Mouse (Mus musculus): ENCODE results near the gene Cpne6. TPM values are rescaled to one million over a fixed set of nuclear protein-coding genes. Genes with fewer than 3 reads are reported as not detected.

Cpne6 gene
- polyA plus RNA-seq, 1 experiment from 2014 or later, result 0.26 TPM

GRCm38 (mm10) chr14:55478651-55479599, 31.3 kb upstream of the Cpne6 start, which contains the start of gene Dhrs4:
Dhrs4 (plus strand) TSS chr14:55478758.
- peak; percentile 99 for ATAC-seq (replicated peaks; ENCODE audit: low FRiP score)

DNA sequence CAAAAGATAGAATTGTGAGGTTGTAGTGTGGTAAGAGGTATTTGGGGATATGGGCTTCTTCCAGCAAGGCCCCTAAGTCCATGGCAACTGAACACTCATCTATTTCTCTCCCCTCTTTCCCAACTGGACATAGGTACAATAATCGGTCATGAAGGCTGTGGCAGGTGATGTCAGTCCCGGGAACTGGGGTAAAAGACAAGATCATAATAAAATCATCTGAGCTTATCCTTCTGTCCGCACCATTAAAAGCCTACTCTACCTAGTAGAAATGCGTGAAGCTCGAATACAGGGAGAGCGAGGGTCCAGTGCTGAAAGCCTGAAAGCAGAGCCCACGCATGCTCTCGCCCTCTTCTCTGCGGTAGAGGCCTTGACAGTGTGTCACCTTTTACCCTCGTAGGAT, 30.6 kb upstream of the Cpne6 start:
- peak overlapping the region; percentile 65 for H3K4me2 ChIP-seq
- peaks cover 20% of the 10 kb centered on the region; the same call in 1 of the 2 replicates for H3K4me1 ChIP-seq
- peak overlapping the region; percentile 71; the same call in 1 of the 2 replicates for H3K9ac ChIP-seq
- no peak for ATAC-seq (replicated peaks; ENCODE audit: low FRiP score)
- H3K4me3 ChIP-seq (replicated peaks), result peak overlapping the region; percentile 65
- H3K27me3 ChIP-seq, result no peaks in the 10 kb centered on the region
- H3K36me3 ChIP-seq, result peaks cover 17% of the 10 kb centered on the region
- 89% methylated on average over 10 of the region's 10 CpGs for WGBS
- no peak overlapping the region for H3K27ac ChIP-seq
- H3K9me3 ChIP-seq (replicated peaks), result no peaks in the 10 kb centered on the region

More at GRCm38 (mm10) chr14:55478651-55479599, 31.3 kb upstream of the Cpne6 start, which contains the start of gene Dhrs4:
- under 1% methylated on average over 38 of the region's 38 CpGs for WGBS
- H3K9ac ChIP-seq, result peak within 1 kb of the TSS; percentile 71
- H3K27ac ChIP-seq, result peak within 1 kb of the TSS; percentile 93
- H3K4me1 ChIP-seq, result peaks cover 20% of the 10 kb centered on the region; the same call in 1 of the 2 replicates
- H3K27me3 ChIP-seq, result no peaks in the 10 kb centered on the region
- peak within 1 kb of the TSS; percentile 65 for H3K4me2 ChIP-seq
- peaks cover 17% of the 10 kb centered on the region for H3K36me3 ChIP-seq
- H3K9me3 ChIP-seq (replicated peaks), result no peaks in the 10 kb centered on the region
- H3K4me3 ChIP-seq (replicated peaks), result peak within 1 kb of the TSS; percentile 65

DNA sequence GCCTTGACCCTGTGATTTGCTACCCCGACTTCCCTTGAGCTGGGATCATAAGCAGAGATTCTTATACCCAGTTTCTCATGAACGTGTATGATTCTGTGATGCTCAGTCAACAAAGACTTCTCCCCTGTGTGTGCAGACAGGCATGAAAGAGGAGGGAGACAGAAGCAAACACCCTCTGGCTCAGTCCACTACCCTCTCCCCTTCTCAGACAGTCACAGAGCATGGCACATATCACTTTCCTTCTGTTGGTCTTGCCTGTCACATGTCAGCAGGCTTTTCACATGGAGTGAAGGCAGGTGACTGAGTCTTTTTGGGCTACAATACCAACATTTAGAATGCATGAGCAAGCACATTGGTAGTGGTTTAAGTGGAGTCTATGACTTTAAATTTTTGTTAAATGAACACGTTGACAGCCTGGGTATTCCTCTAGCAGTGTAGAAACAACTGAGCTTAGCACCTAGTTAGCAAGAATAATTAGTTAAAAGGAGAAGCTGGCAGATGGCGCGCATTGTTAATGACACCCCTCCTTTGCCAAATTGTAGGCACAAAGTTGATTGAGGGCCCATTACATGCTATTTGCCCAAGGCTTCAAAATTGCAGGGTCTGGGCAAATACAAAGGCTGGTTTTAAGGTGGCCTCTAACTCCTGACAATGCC, 25.7 kb upstream of the Cpne6 start:
- Histone ChIP-seq H3K27ac (no peak overlapping the region), H3K36me3 (peaks cover 52% of the 10 kb centered on the region), H3K9me3 (replicated peaks) (no peaks in the 10 kb centered on the region), H3K9ac (no peak overlapping the region), H3K4me1 (peaks cover 13% of the 10 kb centered on the region; the same call in 1 of the 2 replicates), H3K4me2 (no peak overlapping the region), H3K4me3 (replicated peaks) (no peak overlapping the region), H3K27me3 (no peaks in the 10 kb centered on the region)
- WGBS, result 67% methylated on average over 5 of the region's 5 CpGs
- ATAC-seq (replicated peaks; ENCODE audit: low FRiP score), result no peak

- Histone ChIP-seq H3K9me3 (replicated peaks) (no peaks in the 10 kb centered on the region), H3K27ac (no peak overlapping the region), H3K36me3 (peaks cover 38% of the 10 kb centered on the region), H3K9ac (no peak overlapping the region), H3K4me1 (peaks cover 23% of the 10 kb centered on the region), H3K4me3 (replicated peaks) (no peak overlapping the region), H3K4me2 (no peak overlapping the region), H3K27me3 (no peaks in the 10 kb centered on the region)
- ATAC-seq (replicated peaks; ENCODE audit: low FRiP score), result no peak
- WGBS, result 88% methylated on average over 8 of the region's 8 CpGs
Observed at GRCm38 (mm10) chr14:55486836-55487235, 23.4 kb upstream of the Cpne6 start.

DNA sequence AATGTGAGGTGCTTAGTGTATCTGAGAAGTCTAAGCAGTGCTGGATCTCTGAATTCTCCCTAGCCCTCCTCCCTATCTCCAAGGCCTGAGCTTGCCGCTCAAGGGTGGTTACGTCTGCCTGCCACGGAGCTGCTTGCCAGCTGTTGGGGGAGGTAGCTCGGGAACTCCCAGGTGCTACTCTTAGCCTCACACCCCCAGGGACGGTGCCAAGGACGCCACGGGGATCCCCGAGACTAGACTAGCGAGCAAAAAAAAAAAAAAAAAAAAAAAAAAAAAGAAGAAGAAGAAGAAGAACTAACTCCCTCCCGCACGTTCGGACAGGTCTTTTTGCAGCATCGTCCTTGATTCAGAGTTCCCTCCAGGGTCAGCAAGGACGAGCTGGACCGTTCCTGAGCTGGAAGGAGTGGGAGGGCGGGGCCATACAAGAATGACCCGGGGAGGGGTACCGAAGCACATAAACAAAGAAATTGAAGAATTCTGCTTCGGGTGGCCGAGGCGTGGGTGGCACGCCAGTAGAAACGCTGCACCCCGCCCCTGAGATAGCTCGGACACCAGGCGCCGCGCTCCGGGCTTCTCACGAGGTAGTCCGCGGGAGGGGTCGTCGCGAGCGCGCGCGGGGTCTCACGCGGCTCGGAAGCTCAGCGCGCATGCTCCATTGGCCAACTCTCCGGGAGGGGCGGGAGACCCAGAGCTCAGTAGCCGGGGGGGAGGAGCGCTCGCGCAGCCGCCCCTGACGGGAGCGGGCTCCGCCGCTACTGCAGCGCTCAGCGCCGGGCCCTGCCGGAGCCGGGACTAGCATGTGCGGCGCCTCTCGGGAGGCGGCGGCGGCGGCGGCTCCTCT, 19.7 kb upstream of the Cpne6 start, which contains the start of gene Carmil3:
Carmil3 (plus strand) TSS at position 291 of the 841 bp plus-strand sequence.
- Histone ChIP-seq H3K4me1 (peaks cover 21% of the 10 kb centered on the region), H3K9ac (peak within 1 kb of the TSS; percentile 63), H3K27ac (peak within 1 kb of the TSS; percentile 82), H3K9me3 (replicated peaks) (no peaks in the 10 kb centered on the region), H3K27me3 (no peaks in the 10 kb centered on the region), H3K4me2 (peak within 1 kb of the TSS; percentile 99), H3K36me3 (peaks cover 31% of the 10 kb centered on the region), H3K4me3 (replicated peaks) (peak within 1 kb of the TSS; percentile 80)
- ATAC-seq (replicated peaks; ENCODE audit: low FRiP score), result peak; percentile 86
- under 1% methylated on average over 66 of the region's 68 CpGs for WGBS

DNA sequence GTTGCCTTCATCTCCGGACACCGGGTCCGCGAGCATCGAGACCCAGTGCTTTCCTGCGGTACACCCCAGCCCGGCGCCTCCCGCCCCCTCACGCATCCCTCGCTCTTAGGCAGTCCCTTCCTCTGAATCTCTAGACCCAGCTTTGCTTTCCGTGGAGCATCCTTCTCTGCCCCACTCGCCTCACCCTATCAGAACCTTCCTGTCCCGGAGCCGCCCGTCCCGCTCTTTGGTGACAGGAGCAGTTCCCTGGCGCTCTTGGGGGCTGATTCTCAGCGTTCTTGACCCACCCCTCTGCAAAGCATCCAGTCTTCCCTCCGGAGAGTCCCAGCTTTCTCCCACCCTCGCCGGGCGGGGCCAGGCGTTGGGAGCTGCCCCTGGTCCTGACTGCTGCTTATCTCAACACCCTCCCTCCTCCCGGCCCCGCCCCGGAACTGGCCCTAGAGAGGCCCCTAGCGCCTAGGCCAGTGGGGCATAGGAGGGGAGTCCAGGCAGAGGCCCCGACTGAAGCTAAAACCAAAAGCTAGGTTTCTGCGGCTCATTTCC, 18.9 kb upstream of the Cpne6 start:
- no peaks in the 10 kb centered on the region for H3K27me3 ChIP-seq
- H3K27ac ChIP-seq, result peak overlapping the region; percentile 82
- WGBS, result 0% methylated on average over 27 of the region's 30 CpGs
- H3K9ac ChIP-seq, result peak overlapping the region; percentile 63
- peak; percentile 84 for ATAC-seq (replicated peaks; ENCODE audit: low FRiP score)
- no peaks in the 10 kb centered on the region for H3K9me3 ChIP-seq (replicated peaks)
- H3K4me1 ChIP-seq, result peaks cover 21% of the 10 kb centered on the region
- peak overlapping the region; percentile 99 for H3K4me2 ChIP-seq
- H3K36me3 ChIP-seq, result peaks cover 25% of the 10 kb centered on the region
- peak overlapping the region; percentile 80 for H3K4me3 ChIP-seq (replicated peaks)

- Histone ChIP-seq H3K9me3 (replicated peaks) (no peaks in the 10 kb centered on the region), H3K4me2 (peak overlapping the region; percentile 99), H3K27ac (no peak overlapping the region), H3K36me3 (peaks cover 18% of the 10 kb centered on the region), H3K4me3 (replicated peaks) (peak overlapping the region; percentile 80; the same call in 1 of the 2 replicates), H3K27me3 (no peaks in the 10 kb centered on the region), H3K9ac (no peak overlapping the region), H3K4me1 (peaks cover 25% of the 10 kb centered on the region)
- WGBS, result 39% methylated on average over 3 of the region's 3 CpGs
- ATAC-seq (replicated peaks; ENCODE audit: low FRiP score), result no peak
Observed at GRCm38 (mm10) chr14:55492103-55492502, 18.1 kb upstream of the Cpne6 start.

DNA sequence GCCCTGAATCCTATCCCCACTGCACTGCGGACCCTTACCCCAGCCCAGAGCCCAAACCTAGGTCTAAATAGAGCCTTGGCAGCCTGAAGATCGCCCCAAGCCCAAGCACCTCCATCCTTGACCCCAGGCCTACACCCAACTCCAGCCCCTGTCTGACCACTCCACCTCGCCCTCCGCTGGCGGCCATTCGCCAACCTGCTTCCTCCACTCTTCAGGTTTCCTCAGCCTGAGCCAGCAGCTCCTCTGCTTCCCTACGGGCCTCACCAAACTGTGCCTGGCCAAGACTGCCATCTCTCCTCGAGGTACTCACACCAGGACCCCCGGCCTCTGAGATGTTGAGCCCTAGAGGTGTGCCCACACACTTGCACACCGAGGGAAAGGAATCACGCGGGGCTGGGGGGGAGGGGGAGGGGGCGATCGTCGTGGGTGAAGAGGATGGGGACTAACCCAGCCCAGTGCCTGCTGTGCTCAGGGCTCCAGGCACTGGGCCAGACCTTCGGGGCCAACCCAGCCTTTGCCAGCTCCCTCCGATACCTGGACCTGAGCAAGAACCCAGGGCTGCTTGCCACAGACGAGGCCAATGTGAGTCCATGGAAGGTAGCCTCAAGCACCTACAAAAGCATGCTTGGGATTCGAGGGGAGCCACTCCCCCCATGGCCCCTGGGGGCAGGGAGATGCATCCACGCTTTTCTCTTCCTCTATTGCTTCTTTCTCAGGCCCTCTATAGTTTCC, 14.6 kb upstream of the Cpne6 start:
- ATAC-seq (replicated peaks; ENCODE audit: low FRiP score), result no peak
- no peak overlapping the region for H3K27ac ChIP-seq
- no peak overlapping the region for H3K4me2 ChIP-seq
- H3K27me3 ChIP-seq, result no peaks in the 10 kb centered on the region
- H3K4me1 ChIP-seq, result peaks cover 21% of the 10 kb centered on the region
- H3K9me3 ChIP-seq (replicated peaks), result no peaks in the 10 kb centered on the region
- 79% methylated on average over 20 of the region's 20 CpGs for WGBS
- no peaks in the 10 kb centered on the region for H3K36me3 ChIP-seq
- H3K4me3 ChIP-seq (replicated peaks), result no peak overlapping the region
- no peak overlapping the region for H3K9ac ChIP-seq

GRCm38 (mm10) chr14:55496761-55497448, 13.3 kb upstream of the Cpne6 start:
- no peaks in the 10 kb centered on the region for H3K27me3 ChIP-seq
- no peak overlapping the region for H3K9ac ChIP-seq
- H3K36me3 ChIP-seq, result no peaks in the 10 kb centered on the region
- no peak for ATAC-seq (replicated peaks; ENCODE audit: low FRiP score)
- WGBS, result 72% methylated on average over 16 of the region's 16 CpGs
- no peak overlapping the region for H3K27ac ChIP-seq
- H3K4me3 ChIP-seq (replicated peaks), result no peak overlapping the region
- H3K4me1 ChIP-seq, result peaks cover 10% of the 10 kb centered on the region
- H3K4me2 ChIP-seq, result no peak overlapping the region
- no peaks in the 10 kb centered on the region for H3K9me3 ChIP-seq (replicated peaks)

DNA sequence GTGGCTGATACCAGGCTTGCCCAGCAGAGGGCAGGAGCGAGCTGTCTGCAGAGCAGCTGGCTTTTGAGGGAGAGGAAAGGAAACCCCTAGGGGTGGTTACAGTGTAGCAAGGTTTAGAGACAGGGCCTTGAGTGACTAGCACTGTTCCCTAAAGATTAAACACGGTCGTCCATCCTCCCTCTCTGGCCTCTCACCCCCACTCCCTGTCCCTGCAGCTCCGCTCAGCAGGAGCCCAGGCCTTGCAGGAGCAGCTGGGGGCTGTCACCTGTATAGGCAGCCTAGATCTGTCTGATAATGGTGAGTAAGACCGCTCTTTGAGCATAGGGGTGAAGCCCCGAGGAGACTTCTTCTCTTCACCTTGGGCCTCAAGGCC, 12.8 kb upstream of the Cpne6 start:
- Histone ChIP-seq H3K4me1 (peaks cover 8% of the 10 kb centered on the region; the same call in 1 of the 2 replicates), H3K4me3 (replicated peaks) (no peak overlapping the region), H3K27ac (no peak overlapping the region), H3K27me3 (no peaks in the 10 kb centered on the region), H3K9me3 (replicated peaks) (no peaks in the 10 kb centered on the region), H3K4me2 (no peak overlapping the region), H3K36me3 (no peaks in the 10 kb centered on the region), H3K9ac (no peak overlapping the region)
- ATAC-seq (replicated peaks; ENCODE audit: low FRiP score), result peak; percentile 68
- WGBS, result 16% methylated on average over 6 of the region's 6 CpGs
